Mouse (Mus musculus) gastrocnemius, postnatal 14 days (tissue): ENCODE data around the gene Smg6. TPM values are rescaled to one million over a fixed set of nuclear protein-coding genes. Genes with fewer than 3 reads are reported as not detected.

Experiments
- DNase-seq: peaks from one replicate; pipeline ENCODE4 v3.0.0; 2021; ENCODE audit warnings: mixed read lengths
- intact Hi-C: fragments of 180-260 bp; cut with DNase I; formaldehyde crosslinking; loops from one replicate; pipeline ENCODE4 v1.15.1; 2025; ENCODE audit warnings: low total_unique reads
- total RNA-seq, 2 experiments: library from RNA; stranded (reverse); gene quantifications; 2 replicates each; pipeline ENCODE4 v1.2.3; 2021

The Smg6 gene
- total RNA-seq, 2 experiments from 2014 or later = 10.6 to 10.8 TPM

DNA sequence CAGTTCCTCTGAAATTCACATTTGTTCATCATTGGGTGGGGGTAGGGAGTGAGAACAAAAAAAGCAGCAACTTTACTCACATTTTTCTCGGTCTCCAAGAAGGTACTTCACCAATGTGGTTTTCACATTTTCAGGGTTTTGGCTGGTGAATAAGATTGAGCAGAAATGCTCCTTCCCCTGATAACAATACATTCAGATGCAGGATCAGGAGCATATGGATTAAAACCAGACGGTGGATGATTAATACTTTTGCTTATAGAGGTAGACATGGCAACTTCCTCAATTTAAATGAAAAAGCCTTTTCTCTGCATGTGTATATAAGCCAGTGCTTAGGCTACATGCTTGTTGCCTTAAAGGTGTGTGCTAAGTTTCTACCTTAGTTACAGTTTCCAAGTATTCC lies 148.9 kb downstream of the Smg6 start:
- intact Hi-C loops = no loop called here
- DNase-seq = no peak

- no peak for DNase-seq
- intact Hi-C loops = no loop called here
These were observed 153.0 kb downstream of the Smg6 start for GRCm38 (mm10) chr11:75078616-75079015.

DNA sequence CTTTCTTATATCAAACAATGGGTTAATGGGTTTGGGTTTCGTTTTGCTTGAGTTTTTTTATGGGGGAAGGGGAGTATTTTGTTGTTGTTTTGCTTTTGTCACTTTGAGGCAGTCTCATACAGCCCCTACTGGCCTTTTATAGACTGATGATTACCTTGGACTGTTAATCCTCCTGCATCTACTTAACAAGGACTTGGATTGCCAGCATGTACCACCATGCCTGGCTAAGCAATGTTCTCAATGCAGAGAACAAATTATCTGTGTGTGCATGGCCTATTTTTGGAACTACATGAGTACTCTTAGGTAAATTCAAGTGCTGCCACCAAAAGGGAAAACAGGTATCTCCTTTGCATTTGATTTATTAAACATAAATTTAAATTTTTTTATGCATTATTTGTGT lies 157.4 kb downstream of the Smg6 start:
- intact Hi-C loops = no loop called here
- no peak for DNase-seq

- peak; percentile 38 for DNase-seq
- intact Hi-C loops = no loop called here
These were observed 166.5 kb downstream of the Smg6 start for GRCm38 (mm10) chr11:75092159-75092558.

GRCm38 (mm10) chr11:75092656-75093055 lies 167.0 kb downstream of the Smg6 start:
- peak; percentile 43 for DNase-seq
- intact Hi-C loops = no loop called here

- no peak for DNase-seq
- intact Hi-C loops = no loop called here
These were observed 169.1 kb downstream of the Smg6 start for GRCm38 (mm10) chr11:75094759-75095158.

DNA sequence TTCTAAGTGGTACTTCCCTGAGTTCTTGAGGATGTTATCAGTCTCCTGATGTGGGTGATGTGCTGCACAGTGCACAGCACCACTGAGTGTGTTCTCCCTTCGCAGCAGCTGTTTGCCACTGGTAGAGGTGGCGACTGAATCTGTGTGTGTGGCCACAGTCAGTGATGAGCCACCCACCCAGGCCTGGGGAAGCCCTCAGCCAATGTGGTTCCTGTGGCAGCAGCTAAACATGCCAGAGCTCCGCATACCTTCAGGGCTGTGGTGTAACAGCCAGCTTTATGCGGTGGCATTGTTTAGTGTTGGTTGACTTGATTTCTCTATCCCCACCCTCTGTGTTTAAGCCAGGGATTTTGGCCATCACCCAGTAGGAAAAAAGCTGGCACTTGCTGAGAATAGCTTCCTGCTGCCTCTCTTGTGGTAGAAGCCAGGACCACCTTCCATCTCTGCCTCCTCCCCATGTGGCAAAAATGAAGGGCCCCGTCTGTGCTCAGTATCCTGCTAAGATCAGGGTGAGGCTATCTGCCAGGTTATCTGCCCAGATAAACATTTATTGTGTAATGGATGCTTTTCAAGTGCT lies 177.2 kb downstream of the Smg6 start:
- DNase-seq = no peak
- intact Hi-C loops = no loop called here

- intact Hi-C loops = no loop called here
- no peak for DNase-seq
These were observed 181.0 kb downstream of the Smg6 start for GRCm38 (mm10) chr11:75106614-75107013.

DNA sequence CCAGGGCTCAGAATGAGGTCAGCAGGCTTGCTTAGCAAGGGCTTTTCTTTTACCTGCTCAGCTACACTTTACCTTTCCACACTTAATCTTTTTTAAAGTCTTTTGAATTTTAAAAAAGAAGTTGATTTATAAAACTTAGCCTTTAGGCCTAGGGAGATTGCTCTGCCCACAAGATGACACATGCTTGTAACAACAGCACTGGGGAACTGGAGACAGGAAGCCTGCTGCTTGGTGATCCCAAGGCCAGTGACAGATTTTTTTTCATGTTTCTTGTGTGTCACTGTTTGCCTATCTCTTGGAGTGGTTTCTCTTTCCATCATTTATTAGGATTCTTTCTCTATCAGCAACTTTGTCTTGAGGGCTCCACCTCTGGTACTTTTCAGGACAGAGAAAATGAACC lies 183.3 kb downstream of the Smg6 start:
- intact Hi-C loops = no loop called here
- DNase-seq = no peak

- DNase-seq = no peak
- intact Hi-C loops = no loop called here
These were observed 190.8 kb downstream of the Smg6 start for GRCm38 (mm10) chr11:75116379-75116778.

DNA sequence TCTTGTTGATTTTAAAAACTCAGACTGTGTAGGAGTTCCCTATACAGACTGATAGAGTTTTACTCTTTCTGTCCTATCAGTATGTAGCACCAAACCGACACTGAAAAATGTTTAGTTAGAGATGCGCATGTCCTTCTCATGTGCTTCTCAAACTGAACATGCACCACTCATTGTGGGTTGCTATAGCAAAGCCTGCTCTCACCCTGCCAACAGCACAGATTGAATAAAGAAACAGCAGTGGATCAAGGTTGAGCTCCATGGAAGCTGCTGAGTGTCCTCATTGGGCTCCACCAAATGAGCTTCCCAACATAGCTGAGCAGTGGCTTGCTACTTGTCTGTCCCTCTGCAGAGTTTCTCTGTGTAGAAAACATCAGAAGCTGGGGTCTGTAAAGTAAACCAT lies 192.5 kb downstream of the Smg6 start:
- no peak for DNase-seq

GRCm38 (mm10) chr11:75119298-75119697 lies 193.7 kb downstream of the Smg6 start:
- intact Hi-C loops = no loop called here

More for the DNA sequence above, 192.5 kb downstream of the Smg6 start:
- intact Hi-C loops = no loop called here

GRCm38 (mm10) chr11:75119841-75120240 lies 194.2 kb downstream of the Smg6 start:
- intact Hi-C loops = no loop called here
- DNase-seq = no peak

More at GRCm38 (mm10) chr11:75119298-75119697, 193.7 kb downstream of the Smg6 start:
- peak; percentile 42 for DNase-seq

DNA sequence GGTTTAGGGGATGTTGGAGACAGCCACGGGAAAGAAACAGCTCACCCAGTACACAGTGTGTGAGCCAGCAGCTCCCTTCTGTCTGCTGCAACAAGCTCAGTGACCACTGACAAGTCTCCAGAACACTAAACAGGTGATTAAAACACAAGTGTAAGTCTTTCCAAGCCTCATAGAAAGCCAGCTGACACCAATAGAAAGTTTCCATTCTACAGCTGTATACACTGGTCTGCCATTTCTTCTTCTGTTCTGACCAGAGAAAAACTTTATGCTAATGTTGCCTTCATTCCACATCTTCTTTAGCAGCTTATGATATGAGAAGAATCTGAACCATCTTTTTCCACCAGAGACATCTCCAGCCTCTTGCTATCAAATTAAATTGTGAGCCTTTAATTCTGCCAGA lies 195.7 kb downstream of the Smg6 start:
- DNase-seq = no peak

DNA sequence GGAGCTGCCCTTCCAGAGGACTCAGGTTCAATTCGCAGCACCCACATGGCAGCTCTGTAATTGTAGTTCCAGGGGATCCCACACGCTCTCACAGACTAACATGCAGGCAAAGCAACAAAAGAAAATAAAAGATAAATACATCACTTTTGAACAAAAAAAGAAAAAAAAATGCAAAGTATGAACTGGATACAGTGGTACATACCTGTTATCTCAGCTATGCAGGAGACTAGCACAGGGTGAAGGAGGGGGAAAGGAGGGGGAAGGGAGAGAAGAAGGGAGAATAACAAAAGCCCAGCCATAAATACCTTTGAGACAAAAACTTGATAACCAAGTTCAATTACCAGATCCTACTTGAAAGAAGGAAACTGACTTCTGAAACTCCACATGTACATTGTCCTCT lies 198.8 kb downstream of the Smg6 start:
- intact Hi-C loops = no loop called here
- DNase-seq = no peak

More for the DNA sequence above, 195.7 kb downstream of the Smg6 start:
- intact Hi-C loops = no loop called here

DNA sequence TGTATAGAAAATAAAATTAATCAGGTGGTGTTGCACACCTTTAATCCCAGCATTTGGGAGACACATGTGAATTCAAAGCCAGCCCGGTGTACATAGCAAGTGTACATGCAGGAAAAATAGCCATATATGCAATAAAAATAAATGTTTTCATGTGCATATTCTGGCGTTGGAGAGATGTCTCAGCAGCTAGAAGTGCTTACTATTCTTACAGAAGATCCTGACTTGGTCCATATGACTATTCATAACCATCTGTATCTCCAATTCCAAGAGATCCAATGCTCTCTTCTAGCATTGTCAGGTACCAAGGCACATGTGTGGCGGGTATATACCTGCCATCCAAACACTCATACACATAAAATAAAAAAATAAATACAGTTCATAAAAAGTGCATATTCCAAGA lies 200.8 kb downstream of the Smg6 start:
- intact Hi-C loops = no loop called here

GRCm38 (mm10) chr11:75129481-75129880 lies 203.9 kb downstream of the Smg6 start:
- intact Hi-C loops = no loop called here
- DNase-seq = no peak

More for the DNA sequence above, 200.8 kb downstream of the Smg6 start:
- no peak for DNase-seq

DNA sequence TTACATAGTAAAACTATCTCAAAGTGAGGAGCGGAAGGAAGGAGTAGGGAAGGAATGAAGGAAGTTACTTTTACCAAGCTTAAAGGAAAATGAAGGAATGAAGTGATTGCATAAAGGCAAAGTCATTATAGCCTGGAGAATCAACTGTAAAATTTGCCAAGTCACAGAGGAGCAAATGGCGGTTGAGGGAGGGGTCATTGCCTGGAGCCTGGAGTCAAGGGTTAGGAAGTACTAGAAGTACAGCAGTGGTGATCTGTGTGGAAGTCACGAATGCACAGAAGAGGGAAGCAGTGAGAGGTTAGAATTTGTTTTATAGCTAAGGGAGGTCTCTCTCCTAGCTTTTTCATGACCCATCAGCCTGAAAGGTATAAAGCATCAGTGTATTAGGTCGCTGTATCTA lies 205.7 kb downstream of the Smg6 start:
- intact Hi-C loops = no loop called here
- DNase-seq = no peak

- peak; percentile 32 for DNase-seq
- intact Hi-C loops = no loop called here
These were observed 206.7 kb downstream of the Smg6 start for GRCm38 (mm10) chr11:75132278-75132677.

DNA sequence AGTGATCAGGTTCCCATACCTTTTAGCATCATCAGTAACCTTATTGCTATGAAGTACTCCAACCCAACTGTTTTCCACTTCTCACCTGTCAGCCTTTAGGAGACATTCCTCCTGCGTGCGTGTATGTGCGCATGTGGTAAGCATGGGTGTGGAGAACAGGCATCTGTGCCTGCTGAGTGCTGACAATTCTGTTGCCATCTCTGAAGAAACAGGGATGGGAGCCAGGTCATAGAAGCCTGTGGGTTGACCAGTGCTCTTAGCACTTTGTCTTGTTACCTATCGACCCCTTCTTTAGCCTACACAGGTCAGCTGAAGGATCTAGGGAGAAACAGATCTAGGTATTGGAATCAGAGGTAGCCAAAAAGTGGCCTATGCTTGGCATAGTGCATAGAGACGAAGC lies 207.8 kb downstream of the Smg6 start:
- intact Hi-C loops = no loop called here
- no peak for DNase-seq

- DNase-seq = peak; percentile 63
- intact Hi-C loops = no loop called here
These were observed 208.3 kb downstream of the Smg6 start for GRCm38 (mm10) chr11:75133951-75134350.

DNA sequence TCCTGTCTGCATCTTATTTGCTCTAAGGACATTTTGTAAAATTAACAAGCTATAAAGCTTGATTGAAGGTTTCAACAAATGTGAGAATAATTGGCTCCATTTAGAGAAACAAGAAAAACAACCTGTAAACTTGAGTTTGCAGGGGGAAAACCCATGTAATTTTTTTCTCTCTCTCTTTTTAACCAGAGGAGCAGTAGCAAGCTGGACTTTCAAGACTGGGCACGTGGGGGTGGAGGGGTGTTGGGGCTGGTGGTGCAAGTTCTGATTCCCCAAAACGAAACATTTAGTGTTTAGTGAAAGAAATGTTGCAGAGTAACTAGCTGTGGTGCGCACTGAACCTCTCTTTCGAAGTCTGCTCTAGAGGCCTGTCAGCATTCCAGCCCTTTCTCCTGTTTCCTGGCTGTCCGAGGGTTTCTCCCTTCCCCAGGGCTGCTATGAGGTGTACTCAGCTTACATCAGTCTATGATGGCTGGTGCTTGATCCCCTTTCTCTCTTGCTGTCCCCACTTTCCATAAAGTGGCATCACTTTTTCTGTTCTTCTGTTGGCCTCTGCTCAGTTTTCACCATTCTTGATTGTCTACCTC lies 209.0 kb downstream of the Smg6 start:
- intact Hi-C loops = no loop called here
- DNase-seq = peak; percentile 29
